Mouse (Mus musculus): ENCODE measurements at regions not wholly inside any gene's neighbourhood (a gene's known extent, or its start where the extent isn't known, plus 50 kb on each side); places are given as distances from the start of the nearest gene placed in this dataset.

- H3K27me3 ChIP-seq (ENCODE audit: control insufficient read depth, insufficient read depth, low read length), result no peaks in the 10 kb centered on the region; the same call in 1 of the 2 replicates
- ATAC-seq (ENCODE audit: insufficient read depth), result no peak
- H3K4me2 ChIP-seq (ENCODE audit: low read depth), result no peak overlapping the region
- peaks cover 0 to 4% of the 10 kb centered on the region in 2 experiments; a peak in 2 of 4 replicates for H3K4me1 ChIP-seq (replicated peaks; ENCODE audit: control insufficient read depth in 2 of 2, insufficient read depth in 2 of 2, low read length in 1 of 2)
- no peak for TF ChIP-seq EP300 (IDR thresholded peaks at IDR 0.05; ENCODE audit: low read depth)
- no peak for TF ChIP-seq CTCF (IDR thresholded peaks at IDR 0.05; ENCODE audit: low read depth)
- no peak for DNase-seq (ENCODE audit: low read depth in 3 of 3, low spot score in 3 of 3)
- H3K27ac ChIP-seq, result no peak overlapping the region
- H3K9me3 ChIP-seq (ENCODE audit: control insufficient read depth, low read length), result no peaks in the 10 kb centered on the region
- 61% methylated on average over 15 of the region's 15 CpGs for WGBS (ENCODE audit: insufficient replicate concordance)
- no peaks in the 10 kb centered on the region for H3K36me3 ChIP-seq (replicated peaks; ENCODE audit: control insufficient read depth, insufficient read depth, low read depth)
- no peak overlapping the region for H3K9ac ChIP-seq (replicated peaks)
- H3K4me3 ChIP-seq (ENCODE audit: insufficient read depth in 1 of 2, low read depth in 2 of 2, low read length in 2 of 2), result no peak overlapping the region
Observed at GRCm38 (mm10) chr7:98784369-98784931, 50.5 kb upstream of the Wnt11 start.
